ENCODE assay signal across 29 mouse cellular contexts in genomic region chr5:24490413-24490920, GRCm38 (mm10). TPM values are rescaled to one million over a fixed set of nuclear protein-coding genes. Genes with fewer than 3 reads are reported as not detected.
DNase-seq lines count a peak whose midpoint lies in the region; ATAC-seq and TF ChIP-seq lines count a peak whose summit lies in the region.
"Had no signal": no experiment of that assay in that cellular context is flagged by ENCODE, and none has a peak within 500 bp of the region (broad histone marks: within the 10 kb centered on the region; RNA-seq: fewer than 3 reads in every experiment).

No protein-coding gene starts in this region.

- H3K4me1 ChIP-seq in hindbrain, embryonic 13.5 days (replicated peaks) = peaks cover 73% of the 10 kb centered on the region
- H3K4me1 ChIP-seq in hindbrain, embryonic 11.5 days (replicated peaks; ENCODE audit: control insufficient read depth, insufficient read depth, low read length) = peaks cover 5% of the 10 kb centered on the region; the same call in 1 of the 2 replicates
- peaks cover 42% of the 10 kb centered on the region for H3K4me1 ChIP-seq in hindbrain, embryonic 15.5 days (replicated peaks)
- H3K4me1 ChIP-seq in neural tube, embryonic 13.5 days (replicated peaks) = peaks cover 93% of the 10 kb centered on the region

- 57% methylated on average over 14 of the region's 14 CpGs for WGBS in hindbrain, embryonic 13.5 days
- 85% methylated on average over 14 of the region's 14 CpGs for WGBS in hindbrain, embryonic 11.5 days
- WGBS in hindbrain, embryonic 15.5 days = 54% methylated on average over 14 of the region's 14 CpGs
- 17% methylated on average over 14 of the region's 14 CpGs for WGBS in neural tube, embryonic 13.5 days

- H3K36me3 ChIP-seq in hindbrain, embryonic 13.5 days = peaks cover 84% of the 10 kb centered on the region
- peaks cover 18% of the 10 kb centered on the region for H3K36me3 ChIP-seq in hindbrain, embryonic 11.5 days (ENCODE audit: control insufficient read depth, insufficient read depth, low read length)
- H3K36me3 ChIP-seq in hindbrain, embryonic 15.5 days = peaks cover 62% of the 10 kb centered on the region
- H3K36me3 ChIP-seq in neural tube, embryonic 13.5 days = peaks cover 82% of the 10 kb centered on the region

- no peak overlapping the region for H3K4me2 ChIP-seq in hindbrain, embryonic 13.5 days
- H3K4me2 ChIP-seq in hindbrain, embryonic 11.5 days (replicated peaks; ENCODE audit: low read depth, low read length) = no peak overlapping the region
- no peak overlapping the region for H3K4me2 ChIP-seq in hindbrain, embryonic 15.5 days
- no peak overlapping the region for H3K4me2 ChIP-seq in neural tube, embryonic 13.5 days
- H3K4me2 ChIP-seq: embryonic facial prominence, embryonic 13.5 days; lung, embryonic 15.5 days had no signal

- TF ChIP-seq CTCF in brain, embryonic 14.5 days (IDR thresholded peaks at IDR 0.05; ENCODE audit: borderline replicate concordance, extremely low read depth, insufficient read depth, insufficient read length) = no peak

- H3K9ac ChIP-seq in hindbrain, embryonic 13.5 days = no peak overlapping the region; the same call in 1 of the 2 replicates
- H3K9ac ChIP-seq in hindbrain, embryonic 11.5 days (ENCODE audit: low read depth, low read length) = no peak overlapping the region
- no peak overlapping the region for H3K9ac ChIP-seq in hindbrain, embryonic 15.5 days
- H3K9ac ChIP-seq in neural tube, embryonic 13.5 days = no peak overlapping the region
- H3K9ac ChIP-seq: embryonic facial prominence, embryonic 13.5 days; liver, embryonic 14.5 days; lung, embryonic 15.5 days had no signal

- 0 out of 2 replicates have a peak, but pooled peaks cover 3% of the 10 kb centered on the region for H3K27me3 ChIP-seq in hindbrain, embryonic 13.5 days
- no peaks in the 10 kb centered on the region; the same call in 1 of the 2 replicates for H3K27me3 ChIP-seq in hindbrain, embryonic 11.5 days (ENCODE audit: control insufficient read depth, insufficient read depth, low read length)
- no peaks in the 10 kb centered on the region for H3K27me3 ChIP-seq in hindbrain, embryonic 15.5 days
- no peaks in the 10 kb centered on the region for H3K27me3 ChIP-seq in neural tube, embryonic 13.5 days
- H3K27me3 ChIP-seq: CH12.LX; embryonic facial prominence, embryonic 13.5 days; lung, embryonic 15.5 days; Patski had no signal

- H3K9me3 ChIP-seq in hindbrain, embryonic 13.5 days = no peaks in the 10 kb centered on the region
- H3K9me3 ChIP-seq in hindbrain, embryonic 11.5 days (ENCODE audit: control insufficient read depth, low read length) = no peaks in the 10 kb centered on the region
- no peaks in the 10 kb centered on the region for H3K9me3 ChIP-seq in hindbrain, embryonic 15.5 days
- H3K9me3 ChIP-seq in neural tube, embryonic 13.5 days = no peaks in the 10 kb centered on the region
- H3K9me3 ChIP-seq: embryonic facial prominence, embryonic 13.5 days; G1E; lung, embryonic 15.5 days had no signal

- intact Hi-C loops in heart, postnatal 25 days (cut with DNase I) = no loop called here

- ATAC-seq in hindbrain, embryonic 13.5 days (ENCODE audit: low FRiP score) = peak; percentile 26; the same call in 1 of the 2 replicates
- ATAC-seq in hindbrain, embryonic 11.5 days (ENCODE audit: low FRiP score) = no peak
- ATAC-seq in hindbrain, embryonic 15.5 days (ENCODE audit: low FRiP score, low read depth) = 0 out of 2 replicates have a peak, but pooled peaks have one; percentile 13
- ATAC-seq in neural tube, embryonic 13.5 days (ENCODE audit: low read depth) = peak; percentile 58
- ATAC-seq: Patski had no signal

- DNase-seq in hindbrain, embryonic 11.5 days (ENCODE audit: low spot score) = no peak
- DNase-seq in brain, embryonic 14.5 days (ENCODE audit: low read depth) = peak; percentile 69
- no peak for DNase-seq in layer of hippocampus, adult 9-11 months
- no peak for DNase-seq in heart, postnatal 25 days (ENCODE audit: low spot score)
- DNase-seq: B cell, adult 2 months; cerebellum, adult 11-12 months; cerebellum, postnatal 36 days; embryo, embryonic 11 days; heart, postnatal 36 days; kidney, adult 9 months; kidney, postnatal 14 days; layer of hippocampus, postnatal 36 days; lung, postnatal 4 days had no signal

- H3K4me3 ChIP-seq in hindbrain, embryonic 13.5 days = no peak overlapping the region
- no peak overlapping the region for H3K4me3 ChIP-seq in hindbrain, embryonic 11.5 days (ENCODE audit: low read depth, low read length)
- H3K4me3 ChIP-seq in hindbrain, embryonic 15.5 days = no peak overlapping the region
- no peak overlapping the region for H3K4me3 ChIP-seq in neural tube, embryonic 13.5 days
- H3K4me3 ChIP-seq: embryonic facial prominence, embryonic 13.5 days; erythroblast, embryonic 14.5 days; lung, embryonic 15.5 days had no signal

- TF ChIP-seq POLR2A in brain, embryonic 14.5 days (IDR thresholded peaks at IDR 0.05; ENCODE audit: borderline replicate concordance, extremely low read depth, insufficient read depth, insufficient read length, poor library complexity, severe bottlenecking) = no peak

- H3K27ac ChIP-seq in hindbrain, embryonic 13.5 days = peak overlapping the region; percentile 77
- no peak overlapping the region for H3K27ac ChIP-seq in hindbrain, embryonic 11.5 days (ENCODE audit: low read depth, low read length)
- peak overlapping the region; percentile 64 for H3K27ac ChIP-seq in hindbrain, embryonic 15.5 days (replicated peaks)
- H3K27ac ChIP-seq in neural tube, embryonic 13.5 days (replicated peaks) = peak overlapping the region; percentile 90
- H3K27ac ChIP-seq: embryonic facial prominence, embryonic 13.5 days; liver, embryonic 14.5 days; lung, embryonic 15.5 days had no signal

RNA-seq across cellular contexts. Expression of gene Gbx1, which starts 36.5 kb away (rescaled TPM):
- polyA plus RNA-seq in hindbrain, embryonic 13.5 days (2015; fragmentation: Nextera tagmentation; extraction: Ambion mirVana) = 4.6 and 5.1 TPM in 2 replicates
- polyA plus RNA-seq in hindbrain, embryonic 11.5 days (2014; fragmentation: Nextera tagmentation; extraction: Ambion mirVana) = 1.0 and 1.9 TPM in 2 replicates
- polyA plus RNA-seq in brain, embryonic 14.5 days (2012; rRNA removed) = 2.2 and 5.0 TPM in 2 replicates
- polyA plus RNA-seq in hindbrain, embryonic 15.5 days (2015; fragmentation: Nextera tagmentation; extraction: Ambion mirVana) = 6.8 and 8.8 TPM in 2 replicates
- polyA plus RNA-seq in neural tube, embryonic 13.5 days (2015; fragmentation: Nextera tagmentation; extraction: Ambion mirVana) = 11.2 and 16.1 TPM in 2 replicates
- not detected for total RNA-seq in heart, postnatal 25 days (2021)
- total RNA-seq: adrenal gland, adult 18-20 months; G1E; gastrocnemius, adult 18-20 months; heart, adult 8-10 months; heart, postnatal 36 days; layer of hippocampus, adult 18-20 months; layer of hippocampus, postnatal 36 days; megakaryocyte-erythroid progenitor cell, adult 5-6 weeks had no signal
- polyA plus RNA-seq: erythroblast, embryonic 14.5 days; liver, embryonic 14.5 days; lung, embryonic 15.5 days; Patski; spleen, adult 2 months had no signal

RNA-seq across cellular contexts. Expression of gene Agap3, which starts 38.5 kb away (rescaled TPM):
- polyA plus RNA-seq in hindbrain, embryonic 13.5 days (2015; fragmentation: Nextera tagmentation; extraction: Ambion mirVana) = 47.8 and 50.3 TPM in 2 replicates
- 38.8 and 50.1 TPM in 2 replicates for polyA plus RNA-seq in hindbrain, embryonic 11.5 days (2014; fragmentation: Nextera tagmentation; extraction: Ambion mirVana)
- 176 and 244 TPM in 2 replicates for polyA plus RNA-seq in brain, embryonic 14.5 days (2012; rRNA removed)
- polyA plus RNA-seq in hindbrain, embryonic 15.5 days (2015; fragmentation: Nextera tagmentation; extraction: Ambion mirVana) = 112 and 124 TPM in 2 replicates
- 64.6 and 80.9 TPM in 2 replicates for polyA plus RNA-seq in neural tube, embryonic 13.5 days (2015; fragmentation: Nextera tagmentation; extraction: Ambion mirVana)
- total RNA-seq in heart, postnatal 25 days (2021) = 10 to 100 TPM; 80.4 to 80.7 TPM

RNA-seq across cellular contexts. Expression of gene Tmub1, which starts 42.8 kb away (rescaled TPM):
- 51.9 and 57.4 TPM in 2 replicates for polyA plus RNA-seq in hindbrain, embryonic 13.5 days (2015; fragmentation: Nextera tagmentation; extraction: Ambion mirVana)
- polyA plus RNA-seq in hindbrain, embryonic 11.5 days (2014; fragmentation: Nextera tagmentation; extraction: Ambion mirVana) = 30.0 and 33.6 TPM in 2 replicates
- 60.7 and 67.7 TPM in 2 replicates for polyA plus RNA-seq in brain, embryonic 14.5 days (2012; rRNA removed)
- polyA plus RNA-seq in hindbrain, embryonic 15.5 days (2015; fragmentation: Nextera tagmentation; extraction: Ambion mirVana) = 55.1 and 64.2 TPM in 2 replicates
- polyA plus RNA-seq in neural tube, embryonic 13.5 days (2015; fragmentation: Nextera tagmentation; extraction: Ambion mirVana) = 51.2 TPM in 2 replicates
- 10 to 100 TPM in 1 of 2 experiments, 1 to 10 TPM in 1; 9.1 to 12.0 TPM for total RNA-seq in heart, postnatal 25 days (2021)

RNA-seq across cellular contexts. Expression of gene Fastk, which starts 45.4 kb away (rescaled TPM):
- 88.1 and 96.1 TPM in 2 replicates for polyA plus RNA-seq in hindbrain, embryonic 13.5 days (2015; fragmentation: Nextera tagmentation; extraction: Ambion mirVana)
- polyA plus RNA-seq in hindbrain, embryonic 11.5 days (2014; fragmentation: Nextera tagmentation; extraction: Ambion mirVana) = 86.7 and 88.5 TPM in 2 replicates
- polyA plus RNA-seq in brain, embryonic 14.5 days (2012; rRNA removed) = 152 and 248 TPM in 2 replicates
- 96.8 and 113 TPM in 2 replicates for polyA plus RNA-seq in hindbrain, embryonic 15.5 days (2015; fragmentation: Nextera tagmentation; extraction: Ambion mirVana)
- polyA plus RNA-seq in neural tube, embryonic 13.5 days (2015; fragmentation: Nextera tagmentation; extraction: Ambion mirVana) = 89.4 and 102 TPM in 2 replicates
- 100 to 1,000 TPM; 275 to 314 TPM for total RNA-seq in heart, postnatal 25 days (2021)

RNA-seq across cellular contexts. Expression of gene Asb10, which starts 50.3 kb away (rescaled TPM):
- 0.16 and 0.49 TPM in 2 replicates for polyA plus RNA-seq in hindbrain, embryonic 13.5 days (2015; fragmentation: Nextera tagmentation; extraction: Ambion mirVana)
- polyA plus RNA-seq in hindbrain, embryonic 11.5 days (2014; fragmentation: Nextera tagmentation; extraction: Ambion mirVana) = 0.20 and 0.33 TPM in 2 replicates
- polyA plus RNA-seq in brain, embryonic 14.5 days (2012; rRNA removed) = 0.33 and 0.54 TPM in 2 replicates
- polyA plus RNA-seq in hindbrain, embryonic 15.5 days (2015; fragmentation: Nextera tagmentation; extraction: Ambion mirVana) = 0.14 and 0.26 TPM in 2 replicates
- polyA plus RNA-seq in neural tube, embryonic 13.5 days (2015; fragmentation: Nextera tagmentation; extraction: Ambion mirVana) = 0.15 and 0.25 TPM in 2 replicates
- total RNA-seq in heart, postnatal 25 days (2021) = 10 to 100 TPM; 85.1 to 85.9 TPM
- total RNA-seq: CH12.LX; G1E; megakaryocyte-erythroid progenitor cell, adult 5-6 weeks had no signal
- polyA plus RNA-seq: erythroblast, embryonic 14.5 days; G1E; Patski had no signal
